Mouse (Mus musculus): ENCODE data around the gene Wdr91.
A peak's percentile ranks its signal among the peaks of the same experiment; 100 is the strongest.

Gene Wdr91

DNA sequence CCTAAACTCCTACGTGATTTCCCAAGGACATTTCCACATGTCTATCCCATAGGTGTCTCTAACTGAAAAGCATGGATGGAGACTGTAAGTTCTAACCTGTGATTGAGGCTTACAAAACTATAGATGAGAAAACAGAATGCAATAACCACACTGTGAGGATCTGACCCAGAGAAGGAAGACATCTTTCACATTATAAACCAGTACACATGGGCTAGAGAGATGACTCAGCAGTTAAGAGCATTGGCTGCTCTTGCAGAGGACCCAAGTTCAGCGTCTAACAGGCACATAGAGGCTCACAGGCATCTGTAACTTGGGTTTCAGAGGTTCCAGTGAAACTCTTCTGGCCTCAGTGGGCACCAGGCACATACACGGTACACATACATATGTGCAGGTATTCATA, 3.8 kb upstream of the Wdr91 start:
- DNase-seq, result no peak

DNA sequence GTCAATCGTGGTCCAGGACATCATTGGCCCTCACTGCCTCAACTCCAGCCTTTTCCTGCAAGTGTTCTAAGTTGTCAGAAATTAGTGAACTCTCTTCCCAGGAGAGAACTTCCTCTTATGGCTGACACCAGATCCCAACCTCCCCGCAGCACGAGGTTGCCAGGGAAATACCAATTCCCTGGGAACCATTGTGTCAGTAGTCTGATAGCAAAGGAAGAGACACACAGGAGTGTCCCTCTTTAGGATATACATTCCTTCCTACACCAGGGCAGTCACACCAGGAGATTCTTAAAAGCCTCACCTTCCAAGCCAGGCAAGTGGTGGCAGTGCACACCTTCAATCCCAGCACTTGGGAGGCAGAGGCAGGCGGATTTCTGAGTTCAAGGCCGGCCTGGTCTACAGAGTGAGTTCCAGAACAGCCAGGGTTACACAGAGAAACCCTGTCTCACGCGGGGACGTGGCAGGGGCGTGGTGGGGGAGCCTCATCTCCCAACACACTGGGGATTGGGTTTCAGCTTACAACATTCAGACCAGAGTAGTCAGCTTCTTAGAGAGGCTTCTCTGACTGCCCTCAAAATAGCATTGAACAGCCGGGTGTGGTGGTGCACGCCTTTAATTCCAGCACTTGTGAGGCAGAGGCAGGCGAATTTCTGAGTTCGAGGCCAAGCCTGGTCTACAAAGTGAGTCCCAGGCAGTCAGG, 2.8 kb upstream of the Wdr91 start:
- DNase-seq, result no peak

DNA sequence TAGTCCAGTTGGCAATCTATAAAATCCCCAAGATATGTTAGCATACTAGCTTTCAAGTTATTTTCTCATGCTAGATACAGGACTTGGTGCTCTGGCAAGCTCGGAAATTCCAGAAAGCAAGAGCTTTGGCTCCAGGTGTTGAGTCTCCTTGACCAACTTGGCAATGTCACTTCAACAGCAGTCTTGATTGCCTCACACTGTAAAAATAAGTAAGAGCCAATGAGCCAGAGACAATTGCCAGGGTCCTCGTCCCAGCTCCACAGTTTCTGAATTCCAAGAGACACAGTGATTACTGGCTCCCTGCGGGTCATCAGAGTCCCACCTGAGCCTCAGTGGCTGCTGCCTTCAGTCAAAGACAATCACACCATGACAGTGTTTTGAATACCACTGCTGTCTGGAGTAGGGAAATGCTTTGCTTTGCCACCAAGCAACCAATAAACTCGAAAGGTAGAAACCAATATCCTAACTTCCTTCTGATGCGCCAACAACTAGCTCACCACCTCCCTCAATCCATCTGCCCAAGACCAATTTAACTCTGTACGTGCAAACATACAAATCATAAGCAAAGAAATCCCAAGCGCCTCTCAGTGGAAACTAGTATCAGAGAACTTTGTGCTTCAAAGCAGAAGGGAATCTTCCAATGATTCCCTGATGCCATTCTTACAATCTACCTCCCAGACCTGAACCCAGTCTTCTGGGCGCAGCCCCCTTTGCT, 888 bp downstream of the Wdr91 start:
- peak; percentile 53 for DNase-seq

DNA sequence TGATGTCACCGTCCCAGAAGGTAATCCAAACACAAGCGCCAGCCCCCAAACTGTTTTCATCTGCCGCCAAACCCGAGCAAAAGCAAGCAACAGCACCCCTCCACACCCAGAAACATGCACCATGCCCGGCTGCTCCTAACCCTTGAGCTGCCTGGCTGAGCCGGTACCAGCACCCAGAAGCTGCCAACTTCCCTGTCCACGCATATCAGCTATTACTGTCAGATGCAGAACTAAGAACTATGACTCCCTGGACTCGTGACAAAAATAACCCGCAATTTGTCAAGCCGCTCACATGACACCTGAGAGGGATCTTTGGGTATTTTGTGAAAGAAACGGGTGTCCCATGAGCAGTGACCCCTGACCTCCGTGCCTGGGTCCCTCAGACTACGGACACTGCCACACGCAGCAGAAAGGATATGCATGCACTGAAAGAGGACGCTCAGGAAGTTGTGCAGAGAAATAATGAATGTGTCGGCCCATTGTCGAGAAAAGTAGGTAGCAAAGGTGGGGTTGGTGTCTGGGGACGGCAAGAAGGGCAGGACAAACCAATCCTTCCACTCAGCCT, 2.9 kb downstream of the Wdr91 start:
- peak; percentile 65 for DNase-seq

DNA sequence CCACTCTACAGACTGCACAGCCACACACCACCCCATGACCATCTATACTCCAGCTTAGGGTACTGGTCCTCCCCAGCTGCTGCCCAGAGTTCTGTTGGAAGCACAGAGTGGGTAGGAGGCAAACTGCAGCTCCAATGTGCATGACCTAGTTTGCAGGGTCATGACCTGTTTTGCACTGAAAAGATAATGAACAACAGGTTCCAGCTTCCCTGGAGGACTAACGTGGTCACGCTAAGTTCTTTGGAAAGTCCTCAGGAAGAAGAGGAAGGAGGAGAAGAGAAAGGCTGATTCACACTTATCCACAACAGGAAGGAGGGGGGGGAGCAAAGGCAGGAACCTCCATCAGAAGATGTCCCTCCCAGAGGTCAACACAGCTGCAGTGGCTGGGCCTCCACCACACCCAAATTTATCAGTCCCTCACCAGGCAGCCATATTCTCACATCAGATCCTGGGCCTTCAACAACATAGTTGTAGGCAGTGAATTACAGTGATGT, 3.5 kb downstream of the Wdr91 start:
- peak; percentile 82 for DNase-seq

DNA sequence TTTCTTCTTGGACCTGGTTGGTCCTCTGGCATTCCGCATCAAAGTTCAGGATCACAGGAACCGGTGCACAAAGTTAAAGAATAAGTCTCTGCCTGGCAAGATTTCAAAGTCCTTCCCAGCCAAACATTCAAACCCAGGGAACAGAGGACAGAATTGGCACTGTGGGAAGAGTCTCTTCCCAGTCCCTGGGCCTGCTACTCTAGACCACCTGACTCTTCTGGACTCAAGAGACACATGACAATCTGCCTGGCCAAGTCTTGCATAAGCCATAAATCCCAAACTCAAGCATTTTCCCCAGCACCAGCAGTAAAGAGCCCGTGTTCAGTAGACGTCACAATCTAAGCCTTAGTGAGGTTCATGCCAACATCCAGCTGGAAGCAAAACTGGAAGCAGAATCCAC, 4.0 kb downstream of the Wdr91 start:
- DNase-seq, result peak; percentile 96

DNA sequence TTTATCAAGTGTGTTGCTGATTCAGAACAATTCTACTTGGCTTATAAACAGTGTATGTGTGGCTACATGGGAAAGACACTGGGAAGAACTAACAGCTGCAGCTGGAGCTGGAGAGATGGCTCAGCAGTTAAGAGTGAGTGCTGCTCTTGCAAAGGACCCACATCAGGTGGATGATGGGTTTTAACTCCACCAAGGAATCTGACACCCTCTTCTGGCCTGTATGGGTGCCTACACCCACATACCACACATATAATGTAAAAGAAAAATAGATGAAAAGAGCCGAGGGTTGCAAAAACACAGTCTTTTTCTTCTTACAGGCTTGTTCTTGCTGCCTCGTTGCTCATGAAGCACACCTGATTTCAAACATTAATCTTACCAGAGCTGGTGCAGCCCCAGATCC, 4.6 kb downstream of the Wdr91 start:
- DNase-seq, result peak; percentile 20

DNA sequence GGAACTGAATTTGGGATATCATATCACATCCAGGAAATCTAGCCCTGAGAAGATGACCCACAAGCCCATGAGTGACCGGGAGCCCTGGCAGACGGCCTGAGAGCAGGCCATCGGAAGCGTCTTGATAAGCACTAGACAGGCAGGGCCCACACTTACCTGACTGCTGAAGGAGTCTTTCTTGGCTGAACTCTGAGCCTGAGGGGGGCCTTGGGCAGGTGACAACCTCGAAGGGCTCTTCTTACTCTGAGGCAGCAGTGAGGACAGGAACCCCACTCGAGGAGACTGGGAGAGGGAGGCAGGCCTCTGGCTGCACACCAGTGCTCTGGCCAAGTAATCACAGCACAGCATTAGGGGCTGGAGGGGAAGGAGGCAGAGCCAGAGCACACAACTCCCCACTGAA, 6.3 kb downstream of the Wdr91 start:
- DNase-seq, result no peak

DNA sequence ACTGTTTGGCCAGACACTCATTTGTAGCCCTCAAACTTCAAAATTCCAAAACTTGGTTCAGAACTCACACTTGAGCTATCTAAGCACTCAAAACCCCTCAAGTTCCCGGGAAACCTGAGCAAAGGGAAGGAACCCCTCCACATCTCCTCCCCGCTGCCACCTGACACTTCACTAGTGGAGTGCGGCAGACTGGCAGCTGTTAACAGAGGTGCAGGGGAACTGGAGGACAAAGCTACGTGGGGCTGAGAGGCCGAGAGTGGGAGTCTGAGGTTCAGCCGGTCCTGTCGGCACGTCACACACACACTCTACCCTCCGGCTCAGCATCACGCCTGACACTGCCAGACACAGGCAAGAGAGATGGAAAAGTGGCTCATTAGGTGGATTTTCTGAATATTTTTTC, 6.8 kb downstream of the Wdr91 start:
- DNase-seq, result no peak

DNA sequence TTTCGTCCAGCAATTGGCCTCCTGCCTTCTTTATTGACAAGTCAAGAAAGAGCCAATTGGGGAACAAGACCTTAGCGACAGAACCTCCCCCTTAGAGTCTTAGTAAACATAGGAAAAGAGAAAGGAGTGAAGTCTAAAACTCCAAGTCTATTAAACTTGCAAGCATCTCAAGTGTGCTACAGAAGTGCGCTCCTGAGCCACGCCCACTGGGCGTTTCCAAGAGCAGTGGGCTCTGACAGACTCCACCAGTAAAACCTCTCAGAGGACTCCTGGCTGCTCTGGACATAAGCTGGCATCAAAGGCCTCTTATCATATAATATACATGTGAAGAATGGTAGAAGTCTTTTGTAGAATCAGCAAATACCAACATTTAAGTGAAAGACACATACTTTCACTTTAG, 7.2 kb downstream of the Wdr91 start:
- DNase-seq, result no peak

DNA sequence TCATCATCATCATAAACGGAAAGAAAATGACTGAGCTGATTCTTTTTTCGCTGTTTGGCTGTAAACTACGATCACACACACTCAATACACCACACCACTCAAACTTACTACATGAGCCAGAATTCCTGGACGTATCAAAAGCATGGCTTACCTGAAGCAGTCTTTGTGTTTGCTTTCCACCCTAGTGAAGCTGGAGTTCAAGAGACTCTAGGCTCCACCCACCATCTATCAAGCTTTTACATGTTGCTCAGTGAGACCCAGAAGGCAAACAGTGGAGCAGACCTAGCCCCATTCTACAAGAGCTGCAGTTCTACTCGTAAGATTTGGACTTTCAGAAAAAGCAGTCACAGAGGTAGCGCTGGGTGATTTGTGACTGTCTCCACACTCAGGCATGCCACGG, 8.1 kb downstream of the Wdr91 start:
- DNase-seq, result peak; percentile 54

DNA sequence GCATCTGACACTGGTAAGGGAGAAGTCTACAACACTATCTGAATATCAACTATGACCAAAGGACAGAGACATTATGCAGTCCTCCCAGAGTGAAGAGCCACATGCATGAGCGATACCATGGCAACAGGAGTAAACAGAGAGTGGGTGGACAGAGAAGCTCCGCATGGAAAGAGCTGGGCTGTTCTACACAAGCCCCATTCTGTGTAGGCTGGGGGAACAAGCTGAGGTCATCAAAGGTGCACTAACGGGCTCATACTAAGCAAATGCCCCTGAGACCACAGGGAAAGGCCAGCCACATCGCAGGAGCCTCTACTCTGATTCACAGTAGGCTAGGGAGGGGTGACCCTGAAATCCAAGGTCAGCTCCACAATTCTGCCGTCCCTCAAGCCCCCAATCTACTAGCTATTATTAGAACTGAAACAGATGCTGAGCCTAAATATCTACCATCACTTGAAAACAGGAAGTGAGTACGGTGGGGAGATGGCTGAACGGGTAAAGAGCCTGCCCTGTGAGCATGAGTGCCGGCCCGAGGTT, 8.7 kb downstream of the Wdr91 start:
- no peak for DNase-seq

DNA sequence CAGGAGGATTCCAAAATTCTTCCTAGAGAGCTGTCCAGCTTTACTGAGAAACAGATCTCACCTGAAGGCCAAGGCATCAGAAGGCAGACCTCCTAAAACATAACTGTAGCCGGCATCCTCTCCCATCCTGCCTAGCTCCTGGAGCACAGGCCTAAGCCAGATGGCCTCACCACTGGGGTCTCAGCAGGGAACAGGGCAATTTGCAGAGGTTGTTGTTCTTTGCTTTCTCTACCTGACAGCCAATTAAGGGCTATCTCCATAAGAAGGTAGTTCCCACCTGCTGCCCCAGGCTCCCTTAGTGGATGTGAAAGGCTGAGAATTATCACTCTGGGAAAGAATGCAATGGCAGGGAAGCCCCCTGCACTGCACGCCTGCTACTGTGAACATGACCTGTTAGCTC, 9.7 kb downstream of the Wdr91 start:
- no peak for DNase-seq

DNA sequence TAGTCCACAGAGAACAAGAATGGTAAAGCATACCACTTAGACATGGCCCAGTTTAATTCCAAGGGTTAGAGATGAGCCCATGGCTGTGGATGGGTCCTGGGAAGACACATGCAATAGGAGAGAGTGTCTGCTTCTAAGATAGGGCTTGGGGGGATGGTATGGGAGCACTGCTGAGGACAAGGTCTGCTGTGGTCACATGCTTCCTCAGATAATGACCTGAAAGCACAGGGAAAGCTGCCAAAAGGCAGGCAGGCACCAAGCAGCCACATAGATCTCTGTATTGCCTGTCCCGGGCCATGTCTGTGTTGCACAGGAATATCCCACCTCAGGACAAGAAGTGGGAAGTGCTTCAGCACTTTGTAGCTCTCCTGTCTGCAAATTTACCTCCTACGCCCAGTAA, 11.5 kb downstream of the Wdr91 start:
- peak; percentile 87 for DNase-seq

DNA sequence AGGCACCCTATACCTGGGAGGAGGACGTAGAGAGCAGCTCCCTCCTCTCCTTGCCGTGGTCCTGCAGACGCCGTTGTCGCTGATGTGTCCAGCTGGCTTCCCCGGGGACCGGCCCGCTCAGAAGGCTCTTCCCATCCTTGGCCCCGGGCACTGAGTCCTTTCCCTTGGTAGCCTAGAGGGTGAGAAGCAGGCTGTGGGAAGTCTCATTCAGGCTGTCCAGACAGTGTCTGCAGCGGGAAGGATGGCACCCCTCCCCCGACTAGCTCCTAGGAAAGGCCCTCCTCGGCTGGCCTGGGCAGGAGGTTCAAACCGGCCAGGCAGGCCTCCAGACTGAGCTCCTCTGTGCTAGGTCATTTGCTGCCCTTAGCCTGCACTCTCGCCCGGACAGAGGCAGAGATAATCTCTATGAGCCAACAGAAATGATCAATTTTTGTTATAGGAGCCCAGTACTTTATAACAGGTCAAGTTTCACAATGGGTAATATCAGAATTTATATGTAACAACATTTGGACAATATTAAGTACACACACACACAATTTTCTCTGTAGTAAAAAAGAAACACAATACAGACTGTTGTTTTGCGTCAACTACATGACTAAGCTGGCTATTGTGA, 14.4 kb downstream of the Wdr91 start:
- DNase-seq, result no peak

DNA sequence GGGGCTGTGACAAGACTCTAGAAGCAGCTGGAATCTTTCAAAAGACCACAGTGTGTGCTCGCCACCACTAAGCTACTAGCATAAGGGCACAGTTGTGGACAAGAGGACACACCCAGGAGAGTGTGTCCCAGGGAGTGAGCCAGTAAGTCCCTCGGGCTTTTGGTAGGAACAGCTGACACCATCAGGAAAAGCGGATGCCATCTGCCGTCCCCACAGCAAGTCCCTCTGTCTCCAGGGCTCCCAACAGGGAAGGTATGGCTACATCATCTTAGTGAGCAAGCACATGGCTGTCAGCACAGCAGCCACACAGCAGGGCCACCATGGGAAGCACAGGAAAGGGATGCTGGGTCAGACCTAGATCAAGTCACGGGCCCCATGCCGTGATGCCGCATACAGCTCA, 15.1 kb downstream of the Wdr91 start:
- no peak for DNase-seq

DNA sequence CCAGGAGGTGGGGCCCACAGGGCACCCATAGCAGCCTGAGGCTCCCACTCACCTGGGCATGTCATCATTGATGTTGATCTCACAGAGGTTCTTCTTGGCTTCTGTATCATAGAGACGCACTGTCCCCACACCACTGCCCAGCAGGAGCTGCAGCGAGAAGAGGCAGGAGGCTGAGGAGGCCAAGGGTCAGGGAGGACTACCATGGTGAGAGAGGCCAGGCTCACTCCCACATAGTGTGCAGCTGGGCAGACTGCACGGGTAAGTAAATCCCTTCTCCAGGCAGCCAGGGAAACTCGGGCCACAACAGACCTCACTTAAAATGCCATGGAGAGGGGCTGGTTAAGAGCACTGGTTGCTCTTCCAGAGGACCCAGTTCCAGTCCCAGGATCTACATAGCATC, 21.5 kb downstream of the Wdr91 start:
- DNase-seq, result no peak

DNA sequence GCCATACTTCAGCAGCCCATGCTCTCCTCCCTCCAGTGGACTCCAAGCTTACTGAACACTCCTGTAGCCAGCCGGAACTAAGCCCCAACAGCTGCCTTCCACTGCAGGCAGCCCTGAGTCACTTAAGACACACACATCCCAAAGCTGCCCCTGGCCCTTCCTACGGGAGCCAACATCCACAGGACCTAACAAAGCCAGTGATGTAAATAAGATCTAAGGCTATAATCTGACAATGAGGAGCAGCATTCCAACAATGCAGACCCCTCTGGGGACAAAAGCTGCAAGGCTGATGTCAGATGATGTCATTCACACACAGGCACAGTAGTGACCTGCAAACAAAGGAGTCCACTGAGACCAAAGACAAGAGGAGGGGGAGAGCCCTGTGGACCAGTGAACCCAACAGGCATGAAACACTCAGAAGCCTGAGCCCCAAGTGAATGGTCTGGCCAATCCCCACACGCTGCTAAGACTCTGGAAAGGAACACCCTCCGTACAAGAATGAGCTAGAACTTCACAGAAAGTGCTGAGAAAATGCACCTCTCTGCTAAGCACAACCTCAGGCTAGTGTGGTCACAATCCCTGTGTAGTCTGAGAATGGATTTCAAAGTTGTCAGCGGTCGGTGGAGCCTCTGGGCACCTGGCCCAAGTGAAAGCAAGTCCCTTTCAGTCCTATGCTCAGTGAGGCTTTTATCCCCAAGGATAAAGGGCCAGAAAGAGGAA, 23.4 kb downstream of the Wdr91 start:
- DNase-seq, result no peak

DNA sequence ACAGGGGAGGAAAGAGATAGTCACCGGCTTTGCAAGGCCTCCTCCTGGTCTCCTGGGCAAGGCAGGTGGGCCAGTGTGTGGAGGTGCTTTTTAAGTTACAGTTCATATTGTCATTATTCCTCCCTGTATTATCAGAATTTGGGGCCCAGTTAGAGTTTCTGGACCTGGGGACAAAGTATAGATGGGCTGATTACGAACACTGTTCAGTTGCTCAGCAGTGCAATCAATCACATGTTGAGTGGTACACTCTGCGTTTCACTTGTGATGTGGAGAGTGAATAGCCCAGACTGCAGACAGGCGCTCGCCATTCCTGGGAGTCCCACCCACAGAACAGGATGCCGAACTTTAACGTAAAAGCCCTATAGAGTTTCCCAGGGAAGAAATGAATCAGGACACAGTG, 26.0 kb downstream of the Wdr91 start:
- DNase-seq, result no peak

DNA sequence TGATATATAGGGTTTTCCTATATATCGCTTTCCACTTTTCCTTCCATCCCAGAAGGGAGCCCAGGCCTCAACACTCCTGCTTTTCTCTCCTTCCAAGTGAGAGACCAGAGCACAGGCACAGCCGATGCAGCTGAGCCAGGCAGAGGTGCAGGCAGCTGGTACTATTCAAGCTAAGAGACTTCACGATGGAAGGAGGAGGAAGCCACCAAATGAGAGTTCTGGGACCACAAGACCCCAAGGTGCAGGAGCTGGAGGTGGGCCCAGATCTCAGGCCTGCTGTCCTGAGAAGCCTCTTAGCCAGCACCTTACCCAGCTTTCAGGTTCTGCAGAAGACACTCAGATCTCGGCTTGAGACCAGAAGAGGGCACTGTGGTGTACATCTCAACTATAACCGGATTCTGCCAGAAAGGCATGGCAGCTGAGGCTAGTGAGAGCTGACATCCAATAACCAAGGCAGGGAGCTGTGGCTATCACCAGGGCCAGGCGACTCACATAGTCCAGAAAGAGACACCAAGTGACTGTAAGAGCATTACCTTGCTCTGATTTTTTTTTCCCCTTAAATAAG, 30.7 kb downstream of the Wdr91 start:
- DNase-seq, result peak; percentile 80

DNA sequence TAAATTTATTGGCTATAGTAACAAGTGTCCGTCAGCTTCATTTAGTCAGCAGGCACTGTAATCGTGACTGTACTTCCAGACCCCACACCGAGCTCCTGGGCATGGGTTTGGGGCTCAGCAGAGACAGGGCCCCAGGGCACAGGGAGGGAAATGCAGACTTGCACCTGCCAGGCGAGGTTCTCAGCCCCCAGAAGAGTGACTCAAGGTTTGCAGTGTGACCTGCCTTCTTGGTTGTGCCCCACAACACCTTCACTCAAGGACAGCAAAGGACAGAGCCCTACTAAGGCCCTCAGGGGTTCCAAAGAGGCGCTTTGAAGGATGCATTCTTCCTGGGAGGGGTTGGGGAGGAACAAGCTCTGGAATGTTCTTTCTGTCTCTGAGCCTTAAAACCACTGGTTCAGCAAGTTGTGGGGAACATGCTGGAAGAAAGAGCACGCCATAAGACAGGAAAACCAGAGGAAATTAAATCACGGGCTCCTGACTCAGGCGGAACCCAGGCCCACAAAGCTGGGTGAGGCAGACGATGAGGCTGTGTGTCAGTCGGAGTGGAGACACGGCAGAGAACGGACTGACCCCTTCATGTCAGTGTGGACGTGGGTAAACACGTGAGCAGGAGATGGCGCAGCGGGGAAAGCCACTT, 31.5 kb downstream of the Wdr91 start:
- no peak for DNase-seq
